Mouse (Mus musculus): Measurements from ENCODE around the gene Slc5a2.
A peak's percentile ranks its signal among the peaks of the same experiment; 100 is the strongest.

The Slc5a2 gene

GRCm38 (mm10) chr7:128265411-128265810 is at the start of gene Slc5a2:
Gene Slc5a2 (plus strand): TSS chr7:128265657.
- no peak for DNase-seq (ENCODE audit: low spot score)

- no peak for DNase-seq (ENCODE audit: low spot score)
Measured at GRCm38 (mm10) chr7:128219952-128220351, 45.5 kb upstream of the Slc5a2 start.

- no peak for DNase-seq (ENCODE audit: low spot score)
Measured at GRCm38 (mm10) chr7:128220936-128221335, 44.5 kb upstream of the Slc5a2 start.

- peak; percentile 34 for DNase-seq (ENCODE audit: low spot score)
Measured at GRCm38 (mm10) chr7:128231741-128232140, 33.7 kb upstream of the Slc5a2 start.

GRCm38 (mm10) chr7:128234796-128235195 is 30.7 kb upstream of the Slc5a2 start:
- no peak for DNase-seq (ENCODE audit: low spot score)

- DNase-seq (ENCODE audit: low spot score), result no peak
Measured at GRCm38 (mm10) chr7:128235481-128235880, 30.0 kb upstream of the Slc5a2 start.

- DNase-seq (ENCODE audit: low spot score), result no peak
Measured at GRCm38 (mm10) chr7:128236426-128236825, 29.0 kb upstream of the Slc5a2 start.

GRCm38 (mm10) chr7:128236856-128237592 is 28.4 kb upstream of the Slc5a2 start, which contains the start of gene Armc5:
Gene Armc5 (plus strand): TSS chr7:128237342.
- DNase-seq (ENCODE audit: low spot score), result peak; percentile 86

- DNase-seq (ENCODE audit: low spot score), result no peak
Measured at GRCm38 (mm10) chr7:128237593-128237926, 27.9 kb upstream of the Slc5a2 start.

GRCm38 (mm10) chr7:128237927-128238778 is 27.3 kb upstream of the Slc5a2 start, which contains the start of gene 9130023H24Rik:
Gene 9130023H24Rik (minus strand): TSS chr7:128238031.
- DNase-seq (ENCODE audit: low spot score), result peak; percentile 100

GRCm38 (mm10) chr7:128238991-128239390 is 26.5 kb upstream of the Slc5a2 start:
- peak; percentile 76 for DNase-seq (ENCODE audit: low spot score)

- DNase-seq (ENCODE audit: low spot score), result no peak
Measured at GRCm38 (mm10) chr7:128240131-128240784, 25.2 kb upstream of the Slc5a2 start.

GRCm38 (mm10) chr7:128242331-128242730 is 23.1 kb upstream of the Slc5a2 start:
- DNase-seq (ENCODE audit: low spot score), result no peak

GRCm38 (mm10) chr7:128243921-128244320 is 21.5 kb upstream of the Slc5a2 start:
- peak; percentile 26 for DNase-seq (ENCODE audit: low spot score)

- DNase-seq (ENCODE audit: low spot score), result no peak
Measured at GRCm38 (mm10) chr7:128244410-128245025, 20.9 kb upstream of the Slc5a2 start.

GRCm38 (mm10) chr7:128245547-128245946 is 19.9 kb upstream of the Slc5a2 start:
- DNase-seq (ENCODE audit: low spot score), result no peak

GRCm38 (mm10) chr7:128246496-128247391 is 18.7 kb upstream of the Slc5a2 start, which contains the start of gene Tgfb1i1:
Gene Tgfb1i1 (plus strand): TSS chr7:128246812.
- peak; percentile 66 for DNase-seq (ENCODE audit: low spot score)

- peak; percentile 96 for DNase-seq (ENCODE audit: low spot score)
Measured at GRCm38 (mm10) chr7:128247443-128247842, 18.0 kb upstream of the Slc5a2 start.

- DNase-seq (ENCODE audit: low spot score), result no peak
Measured at GRCm38 (mm10) chr7:128248081-128249042, 17.1 kb upstream of the Slc5a2 start.

GRCm38 (mm10) chr7:128249998-128250397 is 15.5 kb upstream of the Slc5a2 start:
- no peak for DNase-seq (ENCODE audit: low spot score)
